Mouse (Mus musculus) thymus, postnatal 0 days (tissue): ENCODE measurements at regions not wholly inside any gene's neighbourhood (a gene's known extent, or its start where the extent isn't known, plus 50 kb on each side); places are given as distances from the start of the nearest gene placed in this dataset.
A peak's percentile ranks its signal among the peaks of the same experiment; 100 is the strongest.

Experiments
- DNase-seq: peaks from one replicate; pipeline ENCODE4 v3.0.0-alpha.2; 2015; ENCODE audit warnings: low spot score

DNA sequence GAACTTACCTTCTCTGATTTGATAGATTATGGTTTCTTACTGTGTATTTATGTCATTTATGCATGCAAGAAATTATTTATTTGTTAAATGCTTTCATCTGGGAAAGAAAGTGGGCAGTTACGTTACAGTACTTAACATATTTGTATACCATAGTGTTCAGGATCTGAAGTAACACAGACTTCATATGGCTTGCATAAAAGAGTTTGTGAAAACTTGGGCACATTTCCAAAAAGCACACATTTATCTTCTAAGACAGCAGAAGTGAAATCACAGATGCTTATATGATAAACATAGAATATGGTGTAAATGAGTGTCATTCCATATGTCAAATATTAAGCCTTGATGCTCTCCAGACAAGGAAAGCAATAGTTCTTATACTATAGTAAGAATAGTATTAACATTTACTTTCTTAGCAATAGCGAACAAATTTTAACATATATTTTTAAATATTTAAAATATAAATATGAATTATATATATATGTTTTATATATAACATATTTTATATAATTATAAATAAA is 4549.1 kb upstream of the Gm7489 start:
- DNase-seq: no peak

DNA sequence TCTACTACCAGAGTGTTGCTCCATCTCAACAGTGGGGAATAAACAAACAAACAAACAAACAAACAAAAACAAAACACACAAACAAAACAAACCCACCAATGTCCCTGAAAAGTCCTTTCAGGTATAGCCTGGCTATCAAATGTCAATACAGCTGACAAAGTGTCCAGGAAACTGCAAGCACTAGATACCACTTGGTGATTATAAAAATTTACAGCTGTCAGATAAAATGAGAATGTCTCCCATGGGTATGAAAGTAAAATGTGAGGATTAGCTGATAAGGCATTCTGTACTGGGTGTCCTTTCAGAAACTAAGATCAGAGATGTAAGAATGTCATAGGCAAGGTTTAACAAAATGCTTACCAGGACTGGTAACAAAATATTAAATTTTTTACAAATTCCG is 4537.7 kb upstream of the Gm7489 start:
- DNase-seq: no peak

DNA sequence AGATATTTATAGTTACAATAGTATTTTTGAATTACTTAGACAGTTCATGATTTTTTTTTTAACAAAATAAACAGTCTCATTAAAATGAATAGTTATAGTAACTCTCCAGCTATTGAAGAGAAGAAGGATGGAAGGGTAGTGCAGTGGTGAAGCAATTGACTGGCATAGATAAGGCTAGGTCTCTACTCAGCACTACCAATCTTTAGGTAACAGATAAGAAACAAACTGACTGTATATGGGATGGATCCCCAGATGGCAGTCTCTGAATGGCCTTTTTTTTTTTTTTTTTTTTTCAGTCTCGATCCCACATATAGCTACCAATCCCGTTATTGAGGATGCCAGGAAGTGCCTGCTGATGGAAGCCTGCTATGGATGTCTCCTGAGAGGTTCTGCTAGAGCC is 4528.6 kb upstream of the Gm7489 start:
- DNase-seq: no peak

DNA sequence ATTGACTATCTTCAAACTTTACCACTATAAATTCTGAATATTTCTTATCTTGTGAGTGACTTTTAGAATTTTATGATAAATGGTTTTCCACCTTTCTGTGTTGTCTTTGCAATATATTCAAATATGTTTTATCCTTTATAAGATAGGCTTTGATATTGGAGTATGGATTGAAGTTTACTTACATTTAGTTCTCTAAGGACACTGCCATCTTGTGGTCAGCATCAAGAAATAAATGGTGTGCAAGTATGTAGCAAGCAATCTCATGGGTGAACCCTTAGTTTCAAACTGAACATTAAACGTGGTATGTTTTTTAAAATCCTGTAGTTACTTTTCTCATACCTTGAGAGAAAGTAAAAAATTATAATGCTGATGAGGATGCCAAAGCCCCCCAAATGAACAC is 4488.7 kb upstream of the Gm7489 start:
- peak; percentile 19 for DNase-seq

DNA sequence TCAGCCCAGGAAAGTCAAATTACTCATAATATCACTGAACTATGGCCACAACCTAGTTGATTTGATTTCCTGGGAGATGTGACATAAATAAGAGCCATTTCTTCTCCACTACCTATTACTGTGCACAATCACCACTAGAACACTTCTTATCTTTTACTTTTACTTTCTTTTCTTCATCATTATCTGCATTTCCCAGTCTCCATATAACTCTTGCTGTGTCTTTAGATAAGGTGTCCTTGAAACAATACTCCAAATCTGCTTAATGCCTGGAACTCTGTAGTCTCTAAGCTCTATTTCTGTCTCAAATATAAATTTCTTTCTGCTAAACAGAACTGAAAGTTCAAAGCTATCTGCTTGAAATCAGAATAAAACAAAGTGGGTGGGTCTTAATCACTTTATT is 4471.0 kb upstream of the Gm7489 start:
- DNase-seq: no peak

DNA sequence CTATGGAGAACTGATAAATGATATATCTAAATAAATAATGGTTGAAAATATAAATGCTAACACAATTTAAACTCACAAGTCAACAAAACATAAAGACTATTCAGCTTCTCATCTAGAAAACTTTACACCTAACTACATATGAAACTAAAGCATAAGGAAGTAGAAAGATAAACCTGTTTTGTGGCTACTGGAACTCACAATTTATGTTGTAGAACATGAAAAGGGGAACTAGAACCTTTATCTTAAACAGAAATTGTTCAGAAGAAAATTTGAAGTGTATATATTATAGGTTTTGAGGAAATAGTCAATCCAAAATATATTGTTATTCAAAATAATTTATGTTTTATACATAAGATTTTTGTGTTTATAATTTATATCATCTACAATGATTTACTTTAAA is 4433.4 kb upstream of the Gm7489 start:
- no peak for DNase-seq

DNA sequence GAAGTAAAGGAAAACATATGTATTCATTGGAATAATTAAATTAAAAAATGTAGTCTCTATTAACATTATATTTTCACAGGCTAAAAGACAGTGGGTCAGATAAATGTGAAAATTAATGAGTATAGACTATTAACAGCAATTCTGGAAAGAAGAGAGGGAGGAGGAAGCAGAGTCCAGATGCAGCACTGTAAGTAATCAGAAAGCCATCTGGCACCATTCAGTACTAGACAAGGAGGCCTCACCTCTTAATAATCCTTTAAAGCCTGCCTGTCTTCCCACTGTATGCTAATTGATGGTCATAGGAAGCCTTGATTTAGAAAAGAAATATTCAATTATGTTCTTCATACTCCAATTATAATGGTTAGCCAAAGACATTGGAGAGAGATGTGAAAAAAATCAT is 4400.1 kb upstream of the Gm7489 start:
- no peak for DNase-seq

DNA sequence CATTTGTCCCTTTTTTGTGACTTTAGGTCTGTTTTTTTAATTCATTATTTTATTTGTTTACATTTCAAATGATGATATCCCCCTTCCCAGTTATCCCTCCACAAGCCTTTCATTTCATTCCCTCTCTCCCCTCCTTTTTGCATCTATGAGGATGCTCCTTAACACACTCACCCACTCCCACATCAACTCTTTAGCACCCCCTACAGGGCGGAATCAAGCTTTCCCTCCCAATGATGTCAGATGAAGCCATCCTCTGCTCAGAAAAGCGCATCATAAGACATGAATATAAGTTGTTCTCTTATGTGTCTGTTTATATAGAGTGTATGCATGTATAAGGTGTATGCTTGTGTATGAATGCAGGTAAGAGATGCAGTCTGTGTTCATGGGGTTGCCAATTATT is 4391.9 kb upstream of the Gm7489 start:
- no peak for DNase-seq

DNA sequence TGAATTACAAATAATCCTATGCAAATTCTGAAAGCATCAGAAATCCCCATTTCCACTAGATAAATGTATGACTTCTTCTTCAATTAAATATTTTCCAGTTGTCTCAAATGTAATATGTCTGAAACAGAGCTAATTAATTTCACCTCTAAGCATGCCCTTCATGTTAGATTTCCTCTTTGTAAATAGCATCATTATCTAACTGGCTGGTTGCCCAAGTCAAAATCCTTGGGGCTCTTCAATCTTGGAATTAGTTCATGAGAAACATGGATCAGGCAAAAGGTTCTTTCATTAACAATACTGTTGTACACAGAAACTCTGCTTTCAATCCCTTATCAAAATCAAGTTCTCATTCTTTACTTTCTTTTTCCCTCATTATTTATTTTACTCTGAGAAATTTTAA is 4382.9 kb upstream of the Gm7489 start:
- no peak for DNase-seq
